Mouse (Mus musculus): ENCODE data around the gene Tec.
A peak's percentile ranks its signal among the peaks of the same experiment; 100 is the strongest.

The Tec gene

GRCm38 (mm10) chr5:72776127-72776526 lies 92.2 kb downstream of the Tec start:
- no peak for DNase-seq

DNA sequence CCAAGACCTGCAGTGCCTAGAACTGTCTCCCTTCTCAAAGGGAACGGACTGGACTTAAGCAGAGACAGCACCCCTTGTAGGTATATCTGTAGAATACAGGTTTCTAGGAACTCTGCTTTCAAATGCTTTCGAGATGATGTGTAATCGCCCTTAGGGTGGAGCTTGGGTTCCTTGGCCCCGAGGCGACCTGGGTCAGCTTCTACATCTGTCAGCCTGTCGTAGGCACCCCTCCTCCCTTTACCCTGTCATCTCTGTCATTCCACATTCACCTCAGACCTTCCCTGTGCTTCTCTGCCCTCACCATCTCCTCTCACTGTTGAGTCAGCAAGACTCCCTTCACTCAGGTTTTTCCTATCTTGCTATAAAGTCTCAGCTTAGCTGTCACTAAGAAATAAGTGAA lies 98.4 kb downstream of the Tec start:
- DNase-seq = no peak

GRCm38 (mm10) chr5:72763546-72763945 lies 104.7 kb downstream of the Tec start:
- peak; percentile 26 to 63 for DNase-seq

GRCm38 (mm10) chr5:72763025-72763424 lies 105.3 kb downstream of the Tec start:
- DNase-seq = no peak

- DNase-seq = no peak
Measured at GRCm38 (mm10) chr5:72761758-72762157, 106.5 kb downstream of the Tec start.

- peak; percentile 63 to 81 for DNase-seq
Measured at GRCm38 (mm10) chr5:72761237-72761636, 107.0 kb downstream of the Tec start.

GRCm38 (mm10) chr5:72758925-72759924 lies 109.1 kb downstream of the Tec start:
- DNase-seq = no peak

DNA sequence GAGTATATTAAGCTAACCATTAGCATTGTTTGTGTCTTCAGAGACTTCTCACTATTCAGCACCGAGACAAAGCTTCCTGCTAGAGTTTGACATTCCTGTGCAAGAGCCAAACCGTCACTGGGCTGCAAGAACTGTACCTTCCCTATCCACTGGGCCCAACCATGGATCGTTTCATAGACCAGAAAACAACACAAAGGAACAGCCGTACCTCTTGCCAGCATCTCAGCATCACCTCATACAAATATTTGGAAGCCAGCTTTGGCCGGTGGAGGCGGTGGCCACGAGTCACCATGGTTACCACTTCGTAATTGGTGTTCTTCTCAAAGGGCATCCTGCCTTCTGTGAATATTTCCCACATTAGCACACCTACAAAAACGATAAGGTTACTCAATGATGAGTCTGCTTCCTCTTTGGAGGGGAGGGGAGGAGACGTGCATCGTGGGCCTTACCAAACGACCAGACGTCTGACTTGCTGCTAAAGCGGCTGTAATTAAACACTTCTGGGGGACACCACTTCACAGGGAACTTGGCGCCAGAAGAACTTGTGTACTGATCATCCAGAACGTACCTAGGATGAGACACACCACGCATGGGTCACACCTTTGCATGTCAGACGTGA lies 111.0 kb downstream of the Tec start:
- no peak for DNase-seq

DNA sequence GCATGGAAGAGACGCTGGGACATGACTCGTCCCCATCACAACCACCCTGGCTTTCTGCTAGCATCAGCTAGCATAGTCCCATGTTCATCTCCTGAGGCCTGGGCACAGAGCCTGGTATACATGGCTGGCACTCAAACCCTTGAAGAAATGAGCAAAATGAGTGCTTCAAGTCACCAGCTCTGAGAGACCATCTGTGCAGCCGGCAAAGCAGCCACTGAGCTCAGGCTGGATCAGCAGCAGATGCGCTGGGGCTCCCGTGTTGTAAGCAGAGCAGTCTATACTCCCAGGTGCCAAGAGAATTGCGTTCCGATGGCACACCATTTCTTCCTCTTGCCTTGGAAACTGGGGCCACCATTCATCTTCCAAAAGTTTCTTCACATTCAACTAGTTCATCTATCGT lies 112.3 kb downstream of the Tec start:
- DNase-seq = no peak

DNA sequence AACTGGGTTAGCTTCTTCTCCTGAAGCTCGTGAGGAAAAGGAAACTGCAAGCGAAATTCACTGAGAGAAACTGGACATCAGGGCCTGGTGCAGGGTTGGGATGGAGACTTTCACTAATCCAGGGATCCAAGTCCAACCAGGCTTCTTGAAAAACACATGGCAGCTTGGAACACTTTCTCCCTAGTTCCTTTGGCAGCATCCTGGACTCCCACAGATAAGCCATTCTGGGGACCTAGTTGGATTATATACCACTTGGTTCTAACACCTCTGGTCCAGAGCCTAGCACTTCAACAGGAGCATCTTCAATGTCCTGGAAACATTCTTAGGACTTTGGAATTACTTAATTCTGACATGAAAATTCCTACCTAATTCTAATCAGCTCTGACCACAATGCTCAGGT lies 113.2 kb downstream of the Tec start:
- DNase-seq = no peak

- peak; percentile 34 to 74 for DNase-seq
Measured at GRCm38 (mm10) chr5:72752585-72752984, 115.7 kb downstream of the Tec start, which contains the start of gene Txk. Gene Txk (minus strand): TSS chr5:72752777.

GRCm38 (mm10) chr5:72751056-72751758 lies 117.1 kb downstream of the Tec start:
- DNase-seq = no peak

- no peak for DNase-seq
Measured at GRCm38 (mm10) chr5:72750226-72750625, 118.1 kb downstream of the Tec start.

GRCm38 (mm10) chr5:72748659-72749265 lies 119.5 kb downstream of the Tec start:
- DNase-seq = no peak

- DNase-seq = no peak
Measured at GRCm38 (mm10) chr5:72747384-72747783, 120.9 kb downstream of the Tec start.

- DNase-seq = no peak
Measured at GRCm38 (mm10) chr5:72746461-72746860, 121.8 kb downstream of the Tec start.

DNA sequence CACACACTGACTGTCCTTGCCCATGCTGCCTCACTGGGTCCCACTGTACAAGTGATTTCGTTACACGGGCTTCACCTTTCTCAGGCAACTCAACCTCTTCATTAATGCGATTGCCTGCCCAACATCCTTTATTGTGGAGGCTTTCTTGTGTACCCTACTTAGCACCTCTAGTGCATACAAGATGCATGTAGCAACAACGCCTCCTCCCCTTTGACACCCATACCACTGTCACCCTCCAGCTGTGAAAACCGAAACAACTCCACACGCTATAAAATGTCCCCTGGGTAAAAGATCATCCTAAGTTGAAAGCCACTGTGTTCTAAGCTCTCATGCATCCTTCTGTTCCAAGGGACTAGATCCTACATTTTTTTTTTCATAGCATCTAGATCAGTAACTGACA lies 125.2 kb downstream of the Tec start:
- DNase-seq = no peak

- no peak for DNase-seq
Measured at GRCm38 (mm10) chr5:72736868-72737267, 131.4 kb downstream of the Tec start.

GRCm38 (mm10) chr5:72736437-72736836 lies 131.8 kb downstream of the Tec start:
- no peak for DNase-seq

- no peak for DNase-seq
Measured at GRCm38 (mm10) chr5:72735763-72736162, 132.5 kb downstream of the Tec start.

GRCm38 (mm10) chr5:72732885-72733284 lies 135.4 kb downstream of the Tec start:
- no peak for DNase-seq

- DNase-seq = no peak
Measured at GRCm38 (mm10) chr5:72725404-72725803, 142.9 kb downstream of the Tec start.

DNA sequence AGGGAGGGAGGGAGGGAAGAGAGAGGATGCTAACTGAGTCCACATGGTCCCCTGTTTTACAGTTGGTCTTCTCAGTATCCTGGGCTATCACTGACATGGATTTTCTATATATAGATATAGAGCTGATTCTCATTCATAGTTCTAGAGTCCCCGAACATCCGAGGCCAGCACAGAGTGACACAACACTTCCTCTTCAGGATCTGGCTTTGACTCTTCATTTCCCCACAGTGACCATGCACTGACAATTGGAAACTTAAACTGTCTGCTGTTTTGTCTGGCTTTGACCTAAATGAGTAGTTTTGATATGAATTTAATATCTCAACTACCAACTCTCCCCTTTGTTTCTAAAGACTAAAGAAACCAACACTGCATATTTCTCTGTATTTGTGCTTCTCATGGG lies 144.9 kb downstream of the Tec start:
- no peak for DNase-seq
